10 mouse cellular contexts compared by ENCODE assay signal in genomic region chr11:80210321-80210720, GRCm38 (mm10). TPM values are rescaled to one million over a fixed set of nuclear protein-coding genes. Genes with fewer than 3 reads are reported as not detected.
DNase-seq lines count a peak whose midpoint lies in the region; ATAC-seq and TF ChIP-seq lines count a peak whose summit lies in the region.
"Had no signal": no experiment of that assay in that cellular context is flagged by ENCODE, and none has a peak within 500 bp of the region (broad histone marks: within the 10 kb centered on the region; RNA-seq: fewer than 3 reads in every experiment).

No protein-coding gene starts in this region.

- no peak overlapping the region for H3K27ac ChIP-seq in left cerebral cortex, adult 2 months
- no peak overlapping the region for H3K27ac ChIP-seq in forebrain, embryonic 12.5 days
- no peak overlapping the region for H3K27ac ChIP-seq in limb, embryonic 14.5 days (replicated peaks; ENCODE audit: low read depth, low read length)
- no peak overlapping the region for H3K27ac ChIP-seq in stomach, embryonic 14.5 days (ENCODE audit: low read length)

- 52% methylated on average over 6 of the region's 6 CpGs for WGBS in forebrain, embryonic 12.5 days
- 50% methylated on average over 6 of the region's 6 CpGs for WGBS in limb, embryonic 14.5 days
- WGBS in stomach, embryonic 14.5 days, result 38% methylated on average over 6 of the region's 6 CpGs

- H3K9ac ChIP-seq in forebrain, embryonic 12.5 days, result peak overlapping the region; percentile 87; the same call in 1 of the 2 replicates
- peak overlapping the region; percentile 81 for H3K9ac ChIP-seq in limb, embryonic 14.5 days (ENCODE audit: low read depth, low read length, severe bottlenecking)
- peak overlapping the region; percentile 89; the same call in 1 of the 2 replicates for H3K9ac ChIP-seq in stomach, embryonic 14.5 days (replicated peaks; ENCODE audit: low read depth, low read length)

- no peak for TF ChIP-seq POLR2A in limb, embryonic 14.5 days (IDR thresholded peaks at IDR 0.05; ENCODE audit: borderline replicate concordance, extremely low read depth, insufficient read depth, insufficient read length)

- no peak for DNase-seq in left cerebral cortex, adult 2 months (ENCODE audit: extremely low spot score in 1 of 2, low spot score in 2 of 2)
- DNase-seq in left cerebral cortex, postnatal 10 days (ENCODE audit: extremely low spot score in 1 of 2, low spot score in 2 of 2), result no peak
- no peak for DNase-seq in limb, embryonic 14.5 days (ENCODE audit: low spot score)
- DNase-seq in adrenal gland, adult 8-10 months, result no peak
- no peak for DNase-seq in T-cell, adult 2 months (ENCODE audit: low spot score)
- no peak for DNase-seq in cerebellum, adult 8-10 months
- DNase-seq: adrenal gland, adult 2 months; layer of hippocampus, postnatal 36 days had no signal

- no peak for ATAC-seq in forebrain, embryonic 12.5 days (ENCODE audit: low FRiP score)
- ATAC-seq in limb, embryonic 14.5 days (ENCODE audit: low FRiP score, low read depth), result no peak
- no peak for ATAC-seq in stomach, embryonic 14.5 days (ENCODE audit: insufficient number of reproducible peaks, insufficient read depth, low FRiP score, low read depth)

- peaks cover 14% of the 10 kb centered on the region for H3K4me1 ChIP-seq in forebrain, embryonic 12.5 days
- peaks cover 9% of the 10 kb centered on the region for H3K4me1 ChIP-seq in limb, embryonic 14.5 days (ENCODE audit: control insufficient read depth, insufficient read depth, low read length)
- H3K4me1 ChIP-seq in stomach, embryonic 14.5 days (ENCODE audit: control insufficient read depth, insufficient read depth, low read length), result peaks cover 9% of the 10 kb centered on the region; the same call in 1 of the 2 replicates

- peak overlapping the region; percentile 88 for H3K4me3 ChIP-seq in left cerebral cortex, adult 2 months
- H3K4me3 ChIP-seq in forebrain, embryonic 12.5 days (replicated peaks), result peak overlapping the region; percentile 78; the same call in 1 of the 2 replicates
- peak overlapping the region; percentile 87 for H3K4me3 ChIP-seq in limb, embryonic 14.5 days (replicated peaks; ENCODE audit: low read length)
- peak overlapping the region; percentile 99; the same call in 1 of the 2 replicates for H3K4me3 ChIP-seq in stomach, embryonic 14.5 days (ENCODE audit: low read depth, low read length)

- intact Hi-C loops in left cerebral cortex, adult 2 months (cut with DNase I), result no loop called here
- intact Hi-C loops in left cerebral cortex, postnatal 10 days (cut with DNase I), result no loop called here

- peak overlapping the region; percentile 65 for H3K4me2 ChIP-seq in forebrain, embryonic 12.5 days
- H3K4me2 ChIP-seq in limb, embryonic 14.5 days (replicated peaks; ENCODE audit: low read depth, low read length, severe bottlenecking), result peak overlapping the region; percentile 47
- H3K4me2 ChIP-seq in stomach, embryonic 14.5 days (replicated peaks; ENCODE audit: low read depth, low read length), result peak overlapping the region; percentile 70

- no peak for TF ChIP-seq CTCF in left cerebral cortex, adult 2 months (IDR thresholded peaks at IDR 0.05)

- H3K27me3 ChIP-seq in forebrain, embryonic 12.5 days, result no peaks in the 10 kb centered on the region
- H3K27me3 ChIP-seq in limb, embryonic 14.5 days (ENCODE audit: control insufficient read depth, insufficient read depth, low read length), result no peaks in the 10 kb centered on the region
- H3K27me3 ChIP-seq in stomach, embryonic 14.5 days (ENCODE audit: control insufficient read depth, insufficient read depth, low read length), result no peaks in the 10 kb centered on the region

- H3K36me3 ChIP-seq in forebrain, embryonic 12.5 days (replicated peaks), result peaks cover 17% of the 10 kb centered on the region
- peaks cover 24% of the 10 kb centered on the region for H3K36me3 ChIP-seq in limb, embryonic 14.5 days (ENCODE audit: control insufficient read depth, insufficient read depth, low read length)
- no peaks in the 10 kb centered on the region for H3K36me3 ChIP-seq in stomach, embryonic 14.5 days (ENCODE audit: control insufficient read depth, insufficient read depth, low read length)

- H3K9me3 ChIP-seq in forebrain, embryonic 12.5 days, result no peaks in the 10 kb centered on the region
- no peaks in the 10 kb centered on the region for H3K9me3 ChIP-seq in limb, embryonic 14.5 days (ENCODE audit: control insufficient read depth, low read length)
- H3K9me3 ChIP-seq in stomach, embryonic 14.5 days (ENCODE audit: control insufficient read depth, low read depth, low read length), result no peaks in the 10 kb centered on the region

RNA-seq across cellular contexts. Expression of gene Rhot1, which starts 1.5 kb away (rescaled TPM):
- total RNA-seq in left cerebral cortex, adult 2 months (2021), result 10 to 100 TPM; 70.0 to 70.1 TPM
- total RNA-seq in left cerebral cortex, postnatal 10 days (2021), result 10 to 100 TPM; 67.5 to 69.6 TPM
- 61.9 and 65.5 TPM in 2 replicates for polyA plus RNA-seq in forebrain, embryonic 12.5 days (2016; fragmentation: Nextera tagmentation; extraction: Ambion mirVana)
- polyA plus RNA-seq in limb, embryonic 14.5 days (2012; rRNA removed), result 40.3 and 41.5 TPM in 2 replicates
- 55.8 and 61.3 TPM in 2 replicates for polyA plus RNA-seq in limb, embryonic 14.5 days (2014; fragmentation: Nextera tagmentation; extraction: Ambion mirVana)
- polyA plus RNA-seq in stomach, embryonic 14.5 days (2014; fragmentation: Nextera tagmentation; extraction: Ambion mirVana), result 50.7 and 55.2 TPM in 2 replicates
- total RNA-seq in adrenal gland, adult 8-10 months (2022), result 10 to 100 TPM; 72.8 to 84.0 (median 81.5) TPM

RNA-seq across cellular contexts. Expression of gene Rnf135, which starts 26.7 kb away (rescaled TPM):
- 1 to 10 TPM; 3.5 to 3.7 TPM for total RNA-seq in left cerebral cortex, adult 2 months (2021)
- total RNA-seq in left cerebral cortex, postnatal 10 days (2021), result 1 to 10 TPM; 3.5 to 4.1 TPM
- polyA plus RNA-seq in forebrain, embryonic 12.5 days (2016; fragmentation: Nextera tagmentation; extraction: Ambion mirVana), result 2.8 and 2.9 TPM in 2 replicates
- 6.0 and 7.2 TPM in 2 replicates for polyA plus RNA-seq in limb, embryonic 14.5 days (2012; rRNA removed)
- 6.0 and 7.2 TPM in 2 replicates for polyA plus RNA-seq in limb, embryonic 14.5 days (2014; fragmentation: Nextera tagmentation; extraction: Ambion mirVana)
- polyA plus RNA-seq in stomach, embryonic 14.5 days (2014; fragmentation: Nextera tagmentation; extraction: Ambion mirVana), result 8.4 TPM in 2 replicates
- 10 to 100 TPM; 13.4 to 16.8 (median 13.7) TPM for total RNA-seq in adrenal gland, adult 8-10 months (2022)

RNA-seq across cellular contexts. Expression of gene Adap2, which starts 56.4 kb away (rescaled TPM):
- 1 to 10 TPM; 6.2 to 9.0 TPM for total RNA-seq in left cerebral cortex, adult 2 months (2021)
- total RNA-seq in left cerebral cortex, postnatal 10 days (2021), result 1 to 10 TPM; 8.3 to 8.5 TPM
- 1.4 and 1.7 TPM in 2 replicates for polyA plus RNA-seq in forebrain, embryonic 12.5 days (2016; fragmentation: Nextera tagmentation; extraction: Ambion mirVana)
- polyA plus RNA-seq in limb, embryonic 14.5 days (2012; rRNA removed), result 1.2 and 2.8 TPM in 2 replicates
- 1.5 and 2.4 TPM in 2 replicates for polyA plus RNA-seq in limb, embryonic 14.5 days (2014; fragmentation: Nextera tagmentation; extraction: Ambion mirVana)
- 2.3 and 3.0 TPM in 2 replicates for polyA plus RNA-seq in stomach, embryonic 14.5 days (2014; fragmentation: Nextera tagmentation; extraction: Ambion mirVana)
- total RNA-seq in adrenal gland, adult 8-10 months (2022), result 10 to 100 TPM in 2 of 4 experiments, 1 to 10 TPM in 2; 7.0 to 19.5 (median 13.3) TPM
